32 mouse cellular contexts compared by ENCODE assay signal in the genomic region with DNA sequence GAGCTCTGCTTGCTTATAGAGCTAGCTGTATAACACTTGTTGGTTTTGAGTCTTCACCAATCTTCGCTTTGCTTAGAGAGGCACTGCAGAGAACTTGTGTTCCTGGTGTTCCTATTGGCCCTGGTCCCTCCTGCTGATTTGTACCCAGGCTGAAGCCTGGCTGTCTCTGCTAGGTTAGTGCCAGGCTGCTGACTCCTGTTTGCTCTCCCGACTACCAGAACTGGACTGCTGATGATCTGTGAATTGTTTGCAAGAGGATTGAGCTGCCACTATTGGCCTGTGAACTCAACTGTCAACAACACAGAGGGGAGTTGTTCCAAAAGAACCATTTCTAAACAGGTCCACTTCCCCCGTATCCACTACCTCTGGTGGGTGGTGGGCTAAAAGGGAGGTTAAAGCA. TPM values are rescaled to one million over a fixed set of nuclear protein-coding genes. Genes with fewer than 3 reads are reported as not detected.
"Had no signal": no experiment of that assay in that cellular context is flagged by ENCODE, and none has a peak within 500 bp of the region (broad histone marks: within the 10 kb centered on the region; RNA-seq: fewer than 3 reads in every experiment).

No protein-coding gene starts in this region.

- ATAC-seq: intestine, embryonic 16.5 days had no signal

- H3K9me3 ChIP-seq: limb, embryonic 10.5 days; limb, embryonic 13.5 days; liver, embryonic 13.5 days had no signal

- H3K9ac ChIP-seq: limb, embryonic 13.5 days; liver, embryonic 13.5 days had no signal

- H3K4me2 ChIP-seq: limb, embryonic 13.5 days; liver, embryonic 13.5 days; midbrain, embryonic 11.5 days had no signal

- DNase-seq: kidney, adult 9 months; kidney, postnatal 14 days; kidney, postnatal 4 days; layer of hippocampus, adult 9-11 months; liver, embryonic 13.5 days; lung, adult 2 months; lung, postnatal 14 days; lung, postnatal 4 days; midbrain, embryonic 14.5 days; right cerebral cortex, adult 18-20 months; right cerebral cortex, postnatal 14 days; right cerebral cortex, postnatal 4 days; thymus, adult 2 months; thymus, postnatal 14 days; thymus, postnatal 4 days had no signal

- H3K4me3 ChIP-seq: limb, embryonic 10.5 days; limb, embryonic 13.5 days; liver, embryonic 13.5 days had no signal

- H3K27ac ChIP-seq: limb, embryonic 10.5 days; limb, embryonic 13.5 days; stomach, postnatal 0 days had no signal

- H3K27me3 ChIP-seq: limb, embryonic 13.5 days; liver, embryonic 13.5 days had no signal

RNA-seq across cellular contexts. Expression of a gene that starts 41.1 kb away (rescaled TPM):
- total RNA-seq: layer of hippocampus, adult 18-20 months; layer of hippocampus, postnatal 25 days; left cerebral cortex, adult 18-20 months; megakaryocyte progenitor cell, adult 5-6 weeks; megakaryocyte-erythroid progenitor cell, adult 5-6 weeks; midbrain, postnatal 0 days had no signal
- polyA plus RNA-seq: intestine, embryonic 16.5 days; kidney, embryonic 16.5 days; limb, embryonic 10.5 days; limb, embryonic 13.5 days; liver, embryonic 13.5 days; lung, adult 2 months; lung, embryonic 16.5 days; midbrain, embryonic 11.5 days; midbrain, embryonic 14.5 days; midbrain, postnatal 0 days; neural tube, embryonic 11.5 days; neural tube, embryonic 14.5 days; stomach, embryonic 14.5 days; stomach, postnatal 0 days had no signal

RNA-seq across cellular contexts. Expression of a gene that starts 46.2 kb away (rescaled TPM):
- total RNA-seq: layer of hippocampus, adult 18-20 months; layer of hippocampus, postnatal 25 days; left cerebral cortex, adult 18-20 months; left cerebral cortex, postnatal 25 days; midbrain, postnatal 0 days had no signal
- polyA plus RNA-seq: midbrain, embryonic 14.5 days had no signal

RNA-seq across cellular contexts. Expression of a gene that starts 54.6 kb away (rescaled TPM):
- total RNA-seq: layer of hippocampus, adult 18-20 months; layer of hippocampus, postnatal 25 days; left cerebral cortex, adult 18-20 months; left cerebral cortex, postnatal 25 days; megakaryocyte progenitor cell, adult 5-6 weeks; midbrain, postnatal 0 days had no signal
- polyA plus RNA-seq: kidney, embryonic 16.5 days; limb, embryonic 10.5 days; limb, embryonic 13.5 days; liver, embryonic 13.5 days; lung, adult 2 months; lung, embryonic 16.5 days; midbrain, embryonic 11.5 days; midbrain, embryonic 14.5 days; neural tube, embryonic 11.5 days; neural tube, embryonic 14.5 days; stomach, embryonic 14.5 days; stomach, postnatal 0 days; thymus, adult 2 months had no signal
